Mouse (Mus musculus): ENCODE results near the gene Bcl6.

DNA sequence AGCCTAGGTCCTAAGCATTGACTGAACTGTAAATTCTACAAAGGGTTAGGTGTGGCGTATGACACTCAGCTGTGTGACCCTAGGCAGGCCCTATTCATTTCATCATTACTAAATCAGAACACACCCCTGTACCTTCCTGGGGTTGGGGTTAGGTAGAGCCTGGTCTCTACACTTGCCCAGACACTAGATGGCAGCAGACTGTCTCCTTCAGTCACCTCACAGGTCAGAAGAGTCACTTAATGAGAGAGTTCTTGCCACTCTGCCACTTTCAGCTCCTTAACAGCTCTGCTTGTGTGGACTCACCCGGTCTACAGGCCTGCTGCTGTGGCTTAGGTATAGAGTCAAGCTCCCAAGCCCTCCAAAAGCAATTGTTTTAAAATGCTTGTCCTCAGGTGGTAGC, 26.3 kb downstream of the Bcl6 start:
- TF ChIP-seq CTCF (IDR thresholded peaks at IDR 0.05; ENCODE audit: low read depth, low read length) = peak; percentile 12; the same call in 1 of the 2 replicates
- no peak for TF ChIP-seq POLR2A (IDR thresholded peaks at IDR 0.05; ENCODE audit: borderline replicate concordance, low read depth, low read length)

Data from bone marrow macrophage, adult 2 months (primary cell).